Mouse (Mus musculus) heart, postnatal 0 days (tissue): ENCODE data around the gene Srbd1. TPM values are rescaled to one million over a fixed set of nuclear protein-coding genes. Genes with fewer than 3 reads are reported as not detected.

Source experiments
- ATAC-seq: fragments of 200-750 bp; cut with Nextera tagmentation; 2 replicates; pipeline ENCODE4 v1.8.0; 2017; ENCODE audit warnings: low read depth, moderate number of reproducible peaks, moderate library complexity; ENCODE audit not compliant: insufficient read depth
- DNase-seq: peaks from one replicate; pipeline ENCODE4 v3.0.0-alpha.2; 2016; ENCODE audit warnings: low spot score
- H3K27ac ChIP-seq: fragments of 300-500 bp; sonication (generic); 2 replicates; pipeline ENCODE4 v1.5.1; 2014; ENCODE audit warnings: low read depth, mild to moderate bottlenecking
- H3K27me3 ChIP-seq: fragments of 300-500 bp; sonication (generic); 2 replicates; pipeline ENCODE4 v1.6.1; 2014; ENCODE audit warnings: low read length, mixed read lengths; ENCODE audit not compliant: control insufficient read depth, insufficient read depth
- H3K36me3 ChIP-seq: fragments of 300-500 bp; sonication (generic); replicated peaks from 2 replicates; pipeline ENCODE4 v1.6.1; 2014; ENCODE audit warnings: low read length, mixed read lengths; ENCODE audit not compliant: control insufficient read depth, insufficient read depth
- H3K4me1 ChIP-seq: fragments of 300-500 bp; sonication (generic); 2 replicates; pipeline ENCODE4 v1.6.1; 2014; ENCODE audit warnings: antibody characterized with exemption; ENCODE audit not compliant: control insufficient read depth, insufficient read depth
- H3K4me2 ChIP-seq: fragments of 300-500 bp; sonication (generic); 2 replicates; pipeline ENCODE4 v1.6.1; 2014; ENCODE audit warnings: low read depth, mild to moderate bottlenecking, low read length, moderate library complexity
- H3K4me3 ChIP-seq: fragments of 300-500 bp; sonication (generic); 2 replicates; pipeline ENCODE4 v1.5.1; 2014; ENCODE audit warnings: low read depth, low read length
- H3K9ac ChIP-seq: fragments of 300-500 bp; sonication (generic); replicated peaks from 2 replicates; pipeline ENCODE4 v1.6.1; 2014; ENCODE audit warnings: low read depth, low read length, mixed read lengths
- H3K9me3 ChIP-seq: fragments of 300-500 bp; sonication (generic); replicated peaks from 2 replicates; pipeline ENCODE4 v1.6.1; 2016; ENCODE audit warnings: low read length; ENCODE audit not compliant: control insufficient read depth
- CTCF ChIP-seq: IDR thresholded peaks from 2 replicates; pipeline ENCODE4 v1.5.1; 2016; ENCODE audit warnings: antibody characterized with exemption, control low read depth, low read depth
- EP300 ChIP-seq: IDR thresholded peaks from 2 replicates; pipeline ENCODE4 v1.6.1; 2016; ENCODE audit warnings: antibody characterized with exemption, low read depth
- WGBS: fragments of 180-500 bp; shearing (Covaris S2); extraction: QIAGEN DNeasy Blood & Tissue Kit; methylation state at CpG from one replicate; pipeline ENCODE4 v1.1.7; 2014; 5-methylcytosine and 5-hydroxymethylcytosine counted together
- polyA plus RNA-seq: library from polyadenylated mRNA; unstranded; fragments of >200 nt; fragmentation: Nextera tagmentation; extraction: Ambion mirVana; gene quantifications from 2 replicates; pipeline ENCODE4 v1.2.1, GENCODE M21; 2015
- total RNA-seq: library from RNA; depleted of rRNA; stranded (reverse); fragments of >200 nt; gene quantifications from 2 replicates; pipeline ENCODE4 v1.2.3, GENCODE M21; 2014; ENCODE audit warnings: low replicate concordance

The Srbd1 gene
- total and polyA plus RNA-seq, 2 experiments from 2014 or later = 3.7 to 5.4 TPM

- Histone ChIP-seq H3K9me3 (no peaks in the 10 kb centered on the region), H3K4me2 (no peak overlapping the region), H3K27me3 (no peaks in the 10 kb centered on the region), H3K9ac (no peak overlapping the region), H3K4me3 (no peak overlapping the region), H3K27ac (no peak overlapping the region), H3K4me1 (no peaks in the 10 kb centered on the region), H3K36me3 (no peaks in the 10 kb centered on the region)
- no peak for TF ChIP-seq CTCF
- TF ChIP-seq EP300 = no peak
- no peak for ATAC-seq
- 67% methylated on average over 11 of the region's 11 CpGs for WGBS
- no peak for DNase-seq
Observed at GRCm38 (mm10) chr17:86078060-86078459, 66.9 kb downstream of the Srbd1 start.

GRCm38 (mm10) chr17:86067444-86067843 lies 77.5 kb downstream of the Srbd1 start:
- Histone ChIP-seq H3K4me2 (no peak overlapping the region), H3K9ac (no peak overlapping the region), H3K4me1 (no peaks in the 10 kb centered on the region), H3K36me3 (no peaks in the 10 kb centered on the region), H3K9me3 (no peaks in the 10 kb centered on the region), H3K27me3 (no peaks in the 10 kb centered on the region), H3K27ac (no peak overlapping the region), H3K4me3 (no peak overlapping the region)
- ATAC-seq (no peak), DNase-seq (no peak)
- TF ChIP-seq EP300 (no peak), CTCF (no peak)
- 93% methylated on average over 3 of the region's 3 CpGs for WGBS

GRCm38 (mm10) chr17:86065833-86066232 lies 79.1 kb downstream of the Srbd1 start:
- Histone ChIP-seq H3K9ac (no peak overlapping the region), H3K4me3 (no peak overlapping the region), H3K36me3 (no peaks in the 10 kb centered on the region), H3K27ac (no peak overlapping the region), H3K4me2 (no peak overlapping the region), H3K4me1 (no peaks in the 10 kb centered on the region), H3K9me3 (no peaks in the 10 kb centered on the region), H3K27me3 (no peaks in the 10 kb centered on the region)
- ATAC-seq = no peak
- 94% methylated on average over 6 of the region's 7 CpGs for WGBS
- TF ChIP-seq EP300 (no peak), CTCF (no peak)
- DNase-seq = no peak

- peak; percentile 98 for TF ChIP-seq CTCF
- TF ChIP-seq EP300 = no peak
- peak; percentile 34 for DNase-seq
- Histone ChIP-seq H3K9ac (no peak overlapping the region), H3K4me3 (no peak overlapping the region), H3K4me1 (no peaks in the 10 kb centered on the region), H3K9me3 (no peaks in the 10 kb centered on the region), H3K36me3 (no peaks in the 10 kb centered on the region), H3K27me3 (no peaks in the 10 kb centered on the region), H3K27ac (no peak overlapping the region), H3K4me2 (no peak overlapping the region)
- WGBS = 6% methylated on average over 5 of the region's 5 CpGs
- ATAC-seq = peak; percentile 75
Observed at GRCm38 (mm10) chr17:86063461-86063860, 81.5 kb downstream of the Srbd1 start.

GRCm38 (mm10) chr17:86060911-86061310 lies 84.1 kb downstream of the Srbd1 start:
- Histone ChIP-seq H3K27me3 (no peaks in the 10 kb centered on the region), H3K36me3 (no peaks in the 10 kb centered on the region), H3K4me2 (no peak overlapping the region), H3K4me3 (no peak overlapping the region), H3K27ac (no peak overlapping the region), H3K4me1 (no peaks in the 10 kb centered on the region), H3K9ac (no peak overlapping the region), H3K9me3 (no peaks in the 10 kb centered on the region)
- WGBS = 71% methylated on average over 5 of the region's 5 CpGs
- TF ChIP-seq EP300 (no peak), CTCF (no peak)
- ATAC-seq = no peak
- DNase-seq = no peak

- 71% methylated on average over 13 of the region's 13 CpGs for WGBS
- no peak for ATAC-seq
- no peaks in the 10 kb centered on the region for H3K9me3 ChIP-seq
Observed at GRCm38 (mm10) chr17:86040221-86040984, 104.6 kb downstream of the Srbd1 start.

More at GRCm38 (mm10) chr17:86040221-86040984, 104.6 kb downstream of the Srbd1 start:
- Histone ChIP-seq H3K36me3 (no peaks in the 10 kb centered on the region), H3K27ac (no peak overlapping the region), H3K27me3 (no peaks in the 10 kb centered on the region), H3K4me1 (0 out of 2 replicates have a peak, but pooled peaks cover 4% of the 10 kb centered on the region), H3K4me2 (no peak overlapping the region), H3K9ac (no peak overlapping the region), H3K4me3 (no peak overlapping the region)
- TF ChIP-seq CTCF (no peak), EP300 (no peak)
- DNase-seq = no peak
